Mouse (Mus musculus): ENCODE results near the gene Fgfr2. TPM values are rescaled to one million over a fixed set of nuclear protein-coding genes. Genes with fewer than 3 reads are reported as not detected.
A peak's percentile ranks its signal among the peaks of the same experiment; 100 is the strongest.

Gene Fgfr2
- polyA plus RNA-seq, 1 experiment from 2014 or later: 20.3 TPM

DNA sequence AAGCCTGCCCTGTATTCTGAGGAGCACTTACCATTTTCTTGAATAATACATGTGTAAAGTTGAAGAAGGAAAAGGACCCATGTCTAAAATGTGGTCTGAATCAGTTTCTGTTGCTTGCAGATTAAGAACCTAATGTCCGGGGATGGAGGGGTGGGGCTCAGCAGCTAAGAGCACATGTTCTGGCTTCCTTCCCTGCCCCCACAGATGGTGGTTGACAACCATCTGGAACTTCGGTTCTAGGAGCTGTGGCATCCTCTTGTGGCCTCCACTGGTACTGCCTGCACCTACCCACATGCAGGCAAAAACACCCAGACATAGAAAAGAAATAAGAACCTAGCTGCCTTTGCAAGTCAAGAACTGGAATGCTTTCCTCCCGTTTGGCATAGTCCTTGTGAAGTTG lies 119.7 kb downstream of the Fgfr2 start:
- H3K9me3 ChIP-seq (replicated peaks; ENCODE audit: control insufficient read depth, low read length): no peaks in the 10 kb centered on the region
- no peak for ATAC-seq (replicated peaks; ENCODE audit: extremely low read depth, insufficient read depth, low FRiP score)
- no peak overlapping the region for H3K27ac ChIP-seq (ENCODE audit: low read length)
- no peak overlapping the region for H3K4me2 ChIP-seq (ENCODE audit: low read depth, low read length)
- no peak overlapping the region for H3K4me3 ChIP-seq (ENCODE audit: low read length)
- peaks cover 32% of the 10 kb centered on the region for H3K4me1 ChIP-seq (ENCODE audit: control insufficient read depth, insufficient read depth, low read length)
- H3K9ac ChIP-seq (ENCODE audit: low read length): no peak overlapping the region
- no peaks in the 10 kb centered on the region for H3K27me3 ChIP-seq (ENCODE audit: control insufficient read depth, insufficient read depth, low read length)
- peaks cover 9% of the 10 kb centered on the region for H3K36me3 ChIP-seq (ENCODE audit: control insufficient read depth, insufficient read depth)
- WGBS: 9% methylated on average over 3 of the region's 3 CpGs

DNA sequence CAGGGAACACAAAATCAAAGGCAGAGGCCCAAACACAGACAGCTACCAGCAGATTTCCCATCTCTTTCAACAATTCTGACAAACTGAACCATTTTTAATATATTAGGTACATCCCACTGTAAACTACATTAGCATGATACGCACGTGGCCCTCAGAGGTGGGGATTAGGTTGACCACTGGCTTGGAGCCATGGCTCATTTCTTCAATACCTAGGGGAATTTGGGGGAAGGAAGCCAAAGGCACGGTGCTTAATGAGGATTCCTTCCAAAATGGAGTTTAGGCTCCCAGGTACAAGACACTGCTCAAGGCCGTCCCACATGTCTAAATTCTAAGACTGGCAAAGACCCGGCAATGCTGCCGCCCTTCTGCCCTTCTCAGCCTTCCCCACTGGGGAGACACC lies 120.9 kb downstream of the Fgfr2 start:
- Histone ChIP-seq H3K36me3 (ENCODE audit: control insufficient read depth, insufficient read depth) (peaks cover 19% of the 10 kb centered on the region), H3K27ac (ENCODE audit: low read length) (no peak overlapping the region), H3K4me2 (ENCODE audit: low read depth, low read length) (no peak overlapping the region), H3K4me3 (ENCODE audit: low read length) (no peak overlapping the region), H3K9ac (ENCODE audit: low read length) (no peak overlapping the region), H3K27me3 (ENCODE audit: control insufficient read depth, insufficient read depth, low read length) (no peaks in the 10 kb centered on the region), H3K9me3 (replicated peaks; ENCODE audit: control insufficient read depth, low read length) (no peaks in the 10 kb centered on the region), H3K4me1 (ENCODE audit: control insufficient read depth, insufficient read depth, low read length) (peaks cover 22% of the 10 kb centered on the region)
- WGBS: 88% methylated on average over 6 of the region's 6 CpGs
- no peak for ATAC-seq (replicated peaks; ENCODE audit: extremely low read depth, insufficient read depth, low FRiP score)

DNA sequence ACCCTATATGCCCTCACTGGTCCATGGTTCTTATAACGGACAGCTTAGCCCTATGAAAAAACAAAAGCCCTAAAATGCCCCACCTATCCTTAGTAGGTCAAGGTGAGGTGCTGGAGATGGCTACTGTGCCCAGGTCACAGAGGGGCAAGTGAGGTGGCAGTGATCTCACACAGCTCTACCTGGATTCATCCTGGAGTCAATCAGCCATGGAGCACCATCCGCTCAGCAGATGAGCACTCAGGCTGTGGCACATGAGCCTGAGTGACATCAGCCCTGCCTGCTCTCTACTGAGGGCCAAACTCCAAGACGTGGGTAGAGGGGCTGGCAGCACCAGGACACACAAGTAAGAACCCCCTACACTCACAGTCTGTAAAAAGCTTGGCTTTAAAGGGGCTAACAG lies 121.8 kb downstream of the Fgfr2 start:
- Histone ChIP-seq H3K9me3 (replicated peaks; ENCODE audit: control insufficient read depth, low read length) (no peaks in the 10 kb centered on the region), H3K27ac (ENCODE audit: low read length) (no peak overlapping the region), H3K9ac (ENCODE audit: low read length) (no peak overlapping the region), H3K4me1 (ENCODE audit: control insufficient read depth, insufficient read depth, low read length) (peaks cover 21% of the 10 kb centered on the region), H3K4me3 (ENCODE audit: low read length) (no peak overlapping the region), H3K27me3 (ENCODE audit: control insufficient read depth, insufficient read depth, low read length) (no peaks in the 10 kb centered on the region), H3K4me2 (ENCODE audit: low read depth, low read length) (no peak overlapping the region), H3K36me3 (ENCODE audit: control insufficient read depth, insufficient read depth) (peaks cover 22% of the 10 kb centered on the region)
- ATAC-seq (replicated peaks; ENCODE audit: extremely low read depth, insufficient read depth, low FRiP score): no peak
- 90% methylated on average over 3 of the region's 3 CpGs for WGBS

DNA sequence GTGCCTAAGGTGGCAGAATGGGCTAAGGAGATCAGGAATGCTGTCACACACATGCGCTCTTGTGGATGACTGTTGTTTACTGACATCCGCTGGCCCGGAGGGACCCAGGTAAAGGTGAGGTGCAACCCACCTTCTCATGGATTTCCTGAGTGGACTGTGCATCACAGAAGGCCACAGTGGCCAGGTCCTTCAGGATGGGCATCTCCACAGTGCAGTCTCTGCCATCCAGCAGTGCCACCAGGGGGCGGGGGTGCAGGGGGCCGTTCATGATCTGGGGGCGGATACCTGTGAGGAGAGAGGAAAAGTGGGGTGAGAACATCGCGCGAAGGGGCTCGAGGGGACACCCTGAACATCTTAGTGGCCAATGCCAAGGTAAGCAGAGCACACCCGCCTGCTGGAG lies 124.1 kb downstream of the Fgfr2 start:
- H3K4me1 ChIP-seq (ENCODE audit: control insufficient read depth, insufficient read depth, low read length): peaks cover 12% of the 10 kb centered on the region
- no peak overlapping the region for H3K27ac ChIP-seq (ENCODE audit: low read length)
- 92% methylated on average over 11 of the region's 11 CpGs for WGBS
- peaks cover 28% of the 10 kb centered on the region for H3K36me3 ChIP-seq (ENCODE audit: control insufficient read depth, insufficient read depth)
- no peak overlapping the region for H3K9ac ChIP-seq (ENCODE audit: low read length)
- H3K9me3 ChIP-seq (replicated peaks; ENCODE audit: control insufficient read depth, low read length): no peaks in the 10 kb centered on the region
- no peak overlapping the region for H3K4me2 ChIP-seq (ENCODE audit: low read depth, low read length)
- H3K4me3 ChIP-seq (ENCODE audit: low read length): no peak overlapping the region
- H3K27me3 ChIP-seq (ENCODE audit: control insufficient read depth, insufficient read depth, low read length): no peaks in the 10 kb centered on the region
- no peak for ATAC-seq (replicated peaks; ENCODE audit: extremely low read depth, insufficient read depth, low FRiP score)

DNA sequence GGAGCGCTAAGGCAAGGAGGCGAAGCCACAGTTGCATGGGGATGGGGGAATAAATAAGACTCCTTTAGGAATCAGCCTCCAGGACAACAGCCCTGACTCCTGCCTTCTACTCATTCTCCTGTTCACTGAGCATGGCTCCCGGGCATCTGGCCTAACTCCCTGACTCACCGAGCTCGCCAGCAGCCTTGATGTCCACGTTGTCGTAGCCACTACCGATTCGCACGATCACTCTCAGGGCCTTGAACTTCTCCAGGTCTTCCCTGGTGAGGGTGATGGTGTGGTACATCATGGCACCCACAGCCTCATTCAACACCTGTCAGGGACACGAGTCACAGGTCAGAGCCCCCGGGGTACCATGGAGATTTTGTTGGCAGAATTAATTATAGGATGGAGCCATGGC lies 124.5 kb downstream of the Fgfr2 start:
- H3K9me3 ChIP-seq (replicated peaks; ENCODE audit: control insufficient read depth, low read length): no peaks in the 10 kb centered on the region
- no peak for ATAC-seq (replicated peaks; ENCODE audit: extremely low read depth, insufficient read depth, low FRiP score)
- H3K36me3 ChIP-seq (ENCODE audit: control insufficient read depth, insufficient read depth): peaks cover 28% of the 10 kb centered on the region
- H3K9ac ChIP-seq (ENCODE audit: low read length): no peak overlapping the region
- H3K4me3 ChIP-seq (ENCODE audit: low read length): no peak overlapping the region
- H3K27ac ChIP-seq (ENCODE audit: low read length): no peak overlapping the region
- WGBS: 93% methylated on average over 12 of the region's 12 CpGs
- H3K4me2 ChIP-seq (ENCODE audit: low read depth, low read length): no peak overlapping the region
- peaks cover 10% of the 10 kb centered on the region for H3K4me1 ChIP-seq (ENCODE audit: control insufficient read depth, insufficient read depth, low read length)
- H3K27me3 ChIP-seq (ENCODE audit: control insufficient read depth, insufficient read depth, low read length): no peaks in the 10 kb centered on the region

DNA sequence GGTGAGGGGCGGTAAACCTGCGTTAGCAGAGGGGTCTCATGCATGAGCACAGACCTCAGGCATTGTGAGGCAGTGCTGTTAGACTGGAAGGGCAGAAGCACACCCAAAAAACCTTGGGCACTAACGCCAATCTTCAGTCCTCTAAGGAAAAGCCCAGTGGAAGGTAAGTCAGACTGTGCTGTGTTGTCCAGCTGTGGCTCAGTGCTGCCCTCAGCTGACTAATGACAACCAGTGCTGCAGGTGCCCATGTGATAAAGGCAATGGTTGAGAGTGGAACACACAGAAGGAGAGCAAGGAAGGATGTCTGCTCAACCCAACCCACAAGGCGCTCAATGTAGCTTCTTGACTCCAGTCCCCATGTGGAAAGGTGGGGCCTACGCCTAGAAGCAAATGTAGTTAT lies 126.8 kb downstream of the Fgfr2 start:
- H3K27ac ChIP-seq (ENCODE audit: low read length): no peak overlapping the region
- H3K36me3 ChIP-seq (ENCODE audit: control insufficient read depth, insufficient read depth): peaks cover 28% of the 10 kb centered on the region
- ATAC-seq (replicated peaks; ENCODE audit: extremely low read depth, insufficient read depth, low FRiP score): 0 out of 2 replicates have a peak, but pooled peaks have one; percentile 30
- 90% methylated on average over 5 of the region's 5 CpGs for WGBS
- H3K4me2 ChIP-seq (ENCODE audit: low read depth, low read length): no peak overlapping the region
- no peaks in the 10 kb centered on the region for H3K9me3 ChIP-seq (replicated peaks; ENCODE audit: control insufficient read depth, low read length)
- no peak overlapping the region for H3K9ac ChIP-seq (ENCODE audit: low read length)
- H3K4me1 ChIP-seq (ENCODE audit: control insufficient read depth, insufficient read depth, low read length): 0 out of 2 replicates have a peak, but pooled peaks cover 2% of the 10 kb centered on the region
- no peaks in the 10 kb centered on the region for H3K27me3 ChIP-seq (ENCODE audit: control insufficient read depth, insufficient read depth, low read length)
- H3K4me3 ChIP-seq (ENCODE audit: low read length): no peak overlapping the region

DNA sequence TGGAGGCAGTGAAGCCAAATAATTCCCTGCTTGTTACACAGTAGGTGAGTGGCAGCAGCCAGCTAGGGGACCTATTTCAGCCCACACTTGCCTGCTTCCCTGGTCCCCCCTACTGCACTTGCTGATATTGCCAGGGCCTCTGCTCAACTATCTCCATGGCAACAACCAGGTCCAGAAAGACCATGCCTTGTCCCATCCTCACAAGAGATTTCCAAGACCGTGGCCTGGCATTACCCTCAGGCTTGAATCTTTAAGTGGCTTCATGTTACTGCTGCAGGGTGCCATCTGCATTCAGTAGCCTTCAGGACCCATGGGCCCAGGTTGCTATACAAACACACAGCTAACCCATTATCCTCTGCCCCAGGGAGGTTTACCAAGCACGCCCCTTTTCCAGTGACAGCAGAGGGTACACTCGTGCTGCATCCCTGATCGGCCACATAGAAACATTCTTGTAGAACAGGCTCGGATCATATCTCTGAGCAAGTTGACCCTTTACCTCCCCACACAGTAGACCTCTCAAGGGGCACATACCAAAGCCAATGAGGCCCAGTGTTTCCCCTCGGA lies 128.4 kb downstream of the Fgfr2 start:
- no peak for ATAC-seq (replicated peaks; ENCODE audit: extremely low read depth, insufficient read depth, low FRiP score)
- peaks cover 45% of the 10 kb centered on the region for H3K36me3 ChIP-seq (ENCODE audit: control insufficient read depth, insufficient read depth)
- no peak overlapping the region for H3K4me2 ChIP-seq (ENCODE audit: low read depth, low read length)
- no peak overlapping the region for H3K9ac ChIP-seq (ENCODE audit: low read length)
- 0 out of 2 replicates have a peak, but pooled peaks cover 2% of the 10 kb centered on the region for H3K4me1 ChIP-seq (ENCODE audit: control insufficient read depth, insufficient read depth, low read length)
- no peak overlapping the region for H3K4me3 ChIP-seq (ENCODE audit: low read length)
- no peaks in the 10 kb centered on the region for H3K27me3 ChIP-seq (ENCODE audit: control insufficient read depth, insufficient read depth, low read length)
- no peaks in the 10 kb centered on the region for H3K9me3 ChIP-seq (replicated peaks; ENCODE audit: control insufficient read depth, low read length)
- no peak overlapping the region for H3K27ac ChIP-seq (ENCODE audit: low read length)
- WGBS: 62% methylated on average over 6 of the region's 6 CpGs

DNA sequence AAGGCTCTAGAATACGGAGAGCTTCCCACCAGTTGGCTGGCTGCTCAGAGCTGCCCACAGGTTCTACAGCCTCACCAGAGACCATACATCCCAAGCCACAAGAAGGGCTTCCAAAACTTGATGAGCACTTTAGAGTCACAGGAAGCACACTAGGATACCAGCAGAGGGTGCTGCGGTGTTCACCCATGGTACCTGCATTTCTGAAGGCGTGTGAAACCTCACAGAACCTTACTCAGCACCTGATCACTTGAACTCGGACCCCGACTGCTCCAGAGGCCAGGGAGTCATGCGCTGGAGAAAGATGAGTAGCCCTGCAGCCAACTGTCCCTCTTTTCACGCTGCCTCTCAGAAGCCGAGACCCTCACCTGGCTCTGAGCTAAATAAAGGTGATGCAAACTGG lies 129.0 kb downstream of the Fgfr2 start:
- 0 out of 2 replicates have a peak, but pooled peaks cover 2% of the 10 kb centered on the region for H3K4me1 ChIP-seq (ENCODE audit: control insufficient read depth, insufficient read depth, low read length)
- peaks cover 48% of the 10 kb centered on the region for H3K36me3 ChIP-seq (ENCODE audit: control insufficient read depth, insufficient read depth)
- WGBS: 81% methylated on average over 8 of the region's 8 CpGs
- H3K4me3 ChIP-seq (ENCODE audit: low read length): no peak overlapping the region
- no peak overlapping the region for H3K9ac ChIP-seq (ENCODE audit: low read length)
- no peak overlapping the region for H3K4me2 ChIP-seq (ENCODE audit: low read depth, low read length)
- H3K27me3 ChIP-seq (ENCODE audit: control insufficient read depth, insufficient read depth, low read length): no peaks in the 10 kb centered on the region
- H3K9me3 ChIP-seq (replicated peaks; ENCODE audit: control insufficient read depth, low read length): no peaks in the 10 kb centered on the region
- no peak overlapping the region for H3K27ac ChIP-seq (ENCODE audit: low read length)
- ATAC-seq (replicated peaks; ENCODE audit: extremely low read depth, insufficient read depth, low FRiP score): no peak

DNA sequence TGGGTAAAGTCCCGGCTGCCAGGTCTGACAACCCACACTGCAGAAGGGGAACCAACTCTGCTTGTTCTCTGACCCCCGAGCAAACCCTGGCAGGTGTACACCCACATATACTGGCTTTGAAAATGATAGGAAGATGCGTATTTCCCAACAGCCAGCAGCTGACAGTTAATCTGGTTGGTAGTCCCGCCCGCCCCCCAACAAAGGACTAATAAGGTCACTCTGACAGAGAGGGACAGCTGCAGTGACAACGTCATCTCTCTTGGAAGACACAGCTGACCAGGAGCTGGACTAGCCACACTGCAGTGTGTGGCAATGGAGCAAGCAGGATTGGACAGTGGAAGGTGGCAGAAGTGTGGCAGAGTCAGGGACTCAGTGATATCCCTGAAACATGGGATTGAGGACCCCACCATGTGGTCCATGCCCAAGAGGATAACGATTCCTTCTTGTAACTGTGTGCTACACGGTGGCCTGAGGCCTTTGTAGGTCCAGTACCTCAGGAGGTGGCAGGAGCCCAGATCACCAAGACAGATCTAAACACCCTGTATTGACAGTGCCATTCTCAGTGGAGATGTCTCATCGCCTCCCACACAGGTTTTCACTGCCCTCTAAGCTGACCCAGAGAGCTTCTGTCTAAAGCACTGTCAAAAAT lies 130.1 kb downstream of the Fgfr2 start:
- Histone ChIP-seq H3K27ac (ENCODE audit: low read length) (no peak overlapping the region), H3K27me3 (ENCODE audit: control insufficient read depth, insufficient read depth, low read length) (no peaks in the 10 kb centered on the region), H3K9ac (ENCODE audit: low read length) (no peak overlapping the region), H3K4me1 (ENCODE audit: control insufficient read depth, insufficient read depth, low read length) (0 out of 2 replicates have a peak, but pooled peaks cover 2% of the 10 kb centered on the region), H3K4me2 (ENCODE audit: low read depth, low read length) (no peak overlapping the region), H3K9me3 (replicated peaks; ENCODE audit: control insufficient read depth, low read length) (no peaks in the 10 kb centered on the region), H3K4me3 (ENCODE audit: low read length) (no peak overlapping the region), H3K36me3 (ENCODE audit: control insufficient read depth, insufficient read depth) (peaks cover 43% of the 10 kb centered on the region)
- no peak for ATAC-seq (replicated peaks; ENCODE audit: extremely low read depth, insufficient read depth, low FRiP score)
- 89% methylated on average over 9 of the region's 9 CpGs for WGBS
